Mouse (Mus musculus) myocyte (in vitro differentiated cells): Measurements from ENCODE around the gene Sohlh1. TPM values are rescaled to one million over a fixed set of nuclear protein-coding genes. Genes with fewer than 3 reads are reported as not detected.

ENCODE experiments used
- H3K27me3 ChIP-seq: one replicate; pipeline ENCODE4 v1.6.1; 2011; ENCODE audit not compliant: control insufficient read depth, insufficient read depth, insufficient read length
- H3K36me3 ChIP-seq: one replicate; pipeline ENCODE4 v1.6.1; 2011; ENCODE audit not compliant: control insufficient read depth, insufficient read depth
- H3K4me2 ChIP-seq: one replicate; pipeline ENCODE4 v1.6.1; 2011; ENCODE audit warnings: low read depth, control low read depth
- H3K4me3 ChIP-seq: one replicate; pipeline ENCODE4 v1.5.1; 2011; ENCODE audit warnings: mild to moderate bottlenecking, control low read depth, moderate library complexity
- H3K79me2 ChIP-seq: one replicate; pipeline ENCODE4 v1.6.1; 2011; ENCODE audit not compliant: control insufficient read depth, insufficient read depth
- H3ac ChIP-seq: one replicate; pipeline ENCODE4 v1.6.1; 2011; ENCODE audit not compliant: control insufficient read depth, insufficient read length
- CEBPB ChIP-seq: IDR thresholded peaks from 2 replicates; pipeline ENCODE4 v1.6.1; 2011; ENCODE audit warnings: mild to moderate bottlenecking, moderate library complexity; ENCODE audit not compliant: poor library complexity, insufficient read depth, severe bottlenecking
- E2F4 ChIP-seq: IDR thresholded peaks from one replicate; pipeline ENCODE4 v1.6.1; 2011; ENCODE audit warnings: mild to moderate bottlenecking, control low read depth, moderate library complexity; ENCODE audit not compliant: insufficient read depth
- MAX ChIP-seq: IDR thresholded peaks from one replicate; pipeline ENCODE4 v1.6.1; 2011; ENCODE audit warnings: low read depth, mild to moderate bottlenecking, control low read depth
- MYOD1 ChIP-seq, 3 experiments: IDR thresholded peaks; one replicate each; pipeline ENCODE4 v1.6.1; 2011; ENCODE audit warnings: control low read depth in 2 of 3, low read depth in 2 of 3, mild to moderate bottlenecking in 2 of 3, moderate library complexity in 1 of 3; ENCODE audit not compliant: insufficient read length in 2 of 3, control insufficient read depth in 1 of 3
- MYOG ChIP-seq, 3 experiments: IDR thresholded peaks; one replicate each; pipeline ENCODE4 v1.6.1; 2011; ENCODE audit warnings: control low read depth in 2 of 3, low read depth in 2 of 3, mild to moderate bottlenecking in 2 of 3; ENCODE audit not compliant: insufficient read length in 2 of 3, control insufficient read depth in 1 of 3, insufficient read depth in 1 of 3
- POLR2A ChIP-seq: IDR thresholded peaks from one replicate; pipeline ENCODE4 v1.6.1; 2011; ENCODE audit warnings: low read depth, mild to moderate bottlenecking, control low read depth, moderate library complexity; ENCODE audit not compliant: insufficient read length
- POLR2AphosphoS2 ChIP-seq: IDR thresholded peaks from one replicate; pipeline ENCODE4 v1.6.1; 2011; ENCODE audit warnings: low read depth, control low read depth; ENCODE audit not compliant: insufficient read length
- REST ChIP-seq: IDR thresholded peaks from one replicate; pipeline ENCODE4 v1.6.1; 2011; ENCODE audit warnings: mild to moderate bottlenecking, control low read depth, moderate library complexity; ENCODE audit not compliant: insufficient read depth, insufficient read length
- SRF ChIP-seq: IDR thresholded peaks from one replicate; pipeline ENCODE4 v1.6.1; 2011; ENCODE audit warnings: low read depth; ENCODE audit not compliant: control insufficient read depth, insufficient read length
- TCF12 ChIP-seq: IDR thresholded peaks from one replicate; pipeline ENCODE4 v1.6.1; 2011; ENCODE audit warnings: mild to moderate bottlenecking, control low read depth; ENCODE audit not compliant: poor library complexity, insufficient read depth, severe bottlenecking
- TCF3 ChIP-seq: IDR thresholded peaks from one replicate; pipeline ENCODE4 v1.6.1; 2011; ENCODE audit warnings: low read depth, control low read depth; ENCODE audit not compliant: insufficient read length
- USF1 ChIP-seq: IDR thresholded peaks from one replicate; pipeline ENCODE4 v1.6.1; 2011; ENCODE audit warnings: low read depth, mild to moderate bottlenecking, control low read depth, moderate library complexity
- polyA plus RNA-seq: library from polyadenylated mRNA; unstranded; fragments of >200 nt; fragmentation: generic; extraction: Trizol; gene quantifications from one replicate; pipeline ENCODE4 v1.2.1, GENCODE M21; 2012; ENCODE audit warnings: missing spikeins

Sohlh1 gene
- polyA plus RNA-seq, 1 experiment: not detected

GRCm38 (mm10) chr2:25882276-25882675 lies 35.2 kb upstream of the Sohlh1 start:
- H3K4me2 ChIP-seq: no peak overlapping the region
- H3ac ChIP-seq: no peak overlapping the region
- H3K36me3 ChIP-seq: no peaks in the 10 kb centered on the region
- H3K4me3 ChIP-seq: no peak overlapping the region
- no peaks in the 10 kb centered on the region for H3K79me2 ChIP-seq
- peaks cover 32% of the 10 kb centered on the region for H3K27me3 ChIP-seq
- TF ChIP-seq POLR2A (no peak), CEBPB (no peak), MYOG (IDR thresholded peaks at IDR 0.05; ENCODE audit: control insufficient read depth in 1 of 3, insufficient read depth in 1 of 3, insufficient read length in 2 of 3, low read depth in 2 of 3) (no peak), E2F4 (no peak), MAX (no peak), MYOD1 (IDR thresholded peaks at IDR 0.05; ENCODE audit: control insufficient read depth in 1 of 3, insufficient read length in 2 of 3, low read depth in 2 of 3) (no peak), TCF12 (no peak), REST (no peak)

GRCm38 (mm10) chr2:25879061-25879460 lies 32.0 kb upstream of the Sohlh1 start:
- no peak overlapping the region for H3K4me2 ChIP-seq
- H3K4me3 ChIP-seq: no peak overlapping the region
- peaks cover 31% of the 10 kb centered on the region for H3K27me3 ChIP-seq
- no peak for TF ChIP-seq TCF3
- TF ChIP-seq POLR2AphosphoS2: no peak
- TF ChIP-seq TCF12: no peak
- H3K79me2 ChIP-seq: no peaks in the 10 kb centered on the region
- H3ac ChIP-seq: no peak overlapping the region
- H3K36me3 ChIP-seq: no peaks in the 10 kb centered on the region

- H3ac ChIP-seq: no peak overlapping the region
- no peak for TF ChIP-seq USF1
- peaks cover 36% of the 10 kb centered on the region for H3K27me3 ChIP-seq
- no peak overlapping the region for H3K4me3 ChIP-seq
- no peaks in the 10 kb centered on the region for H3K36me3 ChIP-seq
- no peak overlapping the region for H3K4me2 ChIP-seq
- H3K79me2 ChIP-seq: no peaks in the 10 kb centered on the region
Measured at GRCm38 (mm10) chr2:25878516-25878915, 31.5 kb upstream of the Sohlh1 start.

- H3K4me3 ChIP-seq: no peak overlapping the region
- no peak overlapping the region for H3ac ChIP-seq
- H3K4me2 ChIP-seq: no peak overlapping the region
- TF ChIP-seq TCF12: no peak
- TF ChIP-seq TCF3: no peak
- TF ChIP-seq REST: no peak
- TF ChIP-seq MAX: no peak
- no peak for TF ChIP-seq USF1
- no peak for TF ChIP-seq POLR2AphosphoS2
- no peak for TF ChIP-seq MYOD1 (IDR thresholded peaks at IDR 0.05; ENCODE audit: control insufficient read depth in 1 of 3, insufficient read length in 2 of 3, low read depth in 2 of 3)
- no peak for TF ChIP-seq SRF
- no peak for TF ChIP-seq MYOG (IDR thresholded peaks at IDR 0.05; ENCODE audit: control insufficient read depth in 1 of 3, insufficient read depth in 1 of 3, insufficient read length in 2 of 3, low read depth in 2 of 3)
- no peak for TF ChIP-seq CEBPB
- TF ChIP-seq E2F4: no peak
- peaks cover 36% of the 10 kb centered on the region for H3K27me3 ChIP-seq
- H3K36me3 ChIP-seq: no peaks in the 10 kb centered on the region
- no peaks in the 10 kb centered on the region for H3K79me2 ChIP-seq
Measured at GRCm38 (mm10) chr2:25877736-25878268, 30.8 kb upstream of the Sohlh1 start.

- TF ChIP-seq POLR2A: no peak
- TF ChIP-seq MYOD1 (IDR thresholded peaks at IDR 0.05; ENCODE audit: control insufficient read depth in 1 of 3, insufficient read length in 2 of 3, low read depth in 2 of 3): no peak
- TF ChIP-seq USF1: no peak
- TF ChIP-seq MYOG (IDR thresholded peaks at IDR 0.05; ENCODE audit: control insufficient read depth in 1 of 3, insufficient read depth in 1 of 3, insufficient read length in 2 of 3, low read depth in 2 of 3): no peak
- no peak for TF ChIP-seq SRF
- no peak for TF ChIP-seq TCF12
- no peak for TF ChIP-seq MAX
- H3K79me2 ChIP-seq: no peaks in the 10 kb centered on the region
- H3ac ChIP-seq: no peak overlapping the region
- peaks cover 36% of the 10 kb centered on the region for H3K27me3 ChIP-seq
- H3K4me3 ChIP-seq: no peak overlapping the region
- no peaks in the 10 kb centered on the region for H3K36me3 ChIP-seq
- no peak overlapping the region for H3K4me2 ChIP-seq
Measured at GRCm38 (mm10) chr2:25877250-25877735, 30.2 kb upstream of the Sohlh1 start.
